Mouse (Mus musculus): ENCODE data around the gene Nup107.

Gene Nup107

DNA sequence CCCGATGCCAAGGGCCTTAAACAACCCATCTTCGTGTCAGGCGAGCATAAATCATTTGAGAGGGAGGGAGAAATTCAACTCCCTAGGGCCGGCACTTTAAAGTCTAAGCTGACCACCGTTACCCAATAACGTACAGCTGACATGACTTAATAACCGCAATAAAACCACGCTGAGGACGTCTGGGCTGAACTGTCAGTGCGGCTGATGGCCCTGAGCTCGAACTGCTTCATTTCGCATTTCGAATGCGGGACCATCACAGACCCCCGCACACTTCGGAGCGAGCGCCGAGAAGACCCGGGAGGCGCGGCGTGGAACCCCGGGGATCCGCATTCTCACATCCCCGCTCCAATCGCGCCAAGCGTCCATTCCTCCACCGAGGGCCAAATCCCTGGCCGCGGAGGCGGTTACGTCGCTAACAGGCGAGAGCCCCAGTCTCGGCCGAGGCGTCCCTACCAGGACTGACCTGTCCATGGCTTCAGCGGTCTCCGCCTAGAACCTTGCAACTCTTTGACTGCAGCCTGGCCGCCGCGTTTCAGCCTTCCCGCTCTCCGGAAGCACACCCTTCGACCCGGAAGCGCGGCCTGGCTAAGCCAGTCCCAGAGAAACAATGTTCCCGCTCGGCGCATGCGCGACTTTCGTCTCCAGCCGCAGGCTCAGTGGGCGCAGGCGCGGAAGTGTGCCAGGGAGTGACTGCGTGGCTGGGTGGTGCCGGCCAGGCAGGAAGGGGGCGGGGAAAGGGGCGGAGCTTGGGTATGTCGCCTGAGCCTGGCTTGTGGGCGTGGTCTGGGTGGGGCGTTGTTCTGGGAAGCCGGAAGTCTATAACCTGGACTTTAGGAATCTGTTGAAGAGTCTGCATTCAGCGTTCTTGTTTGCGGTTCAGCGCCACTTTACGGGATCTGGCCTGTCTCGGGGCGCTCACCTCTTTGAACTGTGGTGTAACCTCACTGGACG is at the start of gene Nup107:
Gene Nup107, minus strand, starts transcription at position 565 of the 951 bp plus-strand sequence.
- in situ Hi-C loops (cut with MboI; ENCODE audit: low pct_unique_long_range_greater_than_20kb in 1 of 2, low sequenced_read_pairs in 2 of 2, unreplicated experiment in 1 of 2): no loop called here

DNA sequence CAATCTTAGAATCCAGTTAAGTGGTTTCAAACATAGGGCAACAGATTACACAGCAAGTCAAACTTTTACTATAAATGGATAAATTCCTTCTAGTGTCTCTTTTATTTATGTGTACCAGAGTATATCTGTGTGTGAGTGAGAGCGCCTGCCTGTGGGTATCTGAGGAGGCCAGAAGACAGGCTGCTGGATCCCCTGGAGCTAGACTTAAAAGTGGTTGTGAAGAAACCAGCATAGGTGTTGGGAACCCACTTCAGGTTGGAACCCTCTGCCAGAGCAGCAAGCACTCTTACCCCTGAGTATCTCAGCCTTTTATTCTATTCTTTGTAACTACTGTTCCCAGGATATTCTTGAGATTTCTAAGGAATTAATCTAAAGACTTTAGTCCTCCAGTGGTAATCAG is 49.3 kb upstream of the Nup107 start:
- in situ Hi-C loops (cut with MboI; ENCODE audit: low pct_unique_long_range_greater_than_20kb in 1 of 2, low sequenced_read_pairs in 2 of 2, unreplicated experiment in 1 of 2): no loop called here

DNA sequence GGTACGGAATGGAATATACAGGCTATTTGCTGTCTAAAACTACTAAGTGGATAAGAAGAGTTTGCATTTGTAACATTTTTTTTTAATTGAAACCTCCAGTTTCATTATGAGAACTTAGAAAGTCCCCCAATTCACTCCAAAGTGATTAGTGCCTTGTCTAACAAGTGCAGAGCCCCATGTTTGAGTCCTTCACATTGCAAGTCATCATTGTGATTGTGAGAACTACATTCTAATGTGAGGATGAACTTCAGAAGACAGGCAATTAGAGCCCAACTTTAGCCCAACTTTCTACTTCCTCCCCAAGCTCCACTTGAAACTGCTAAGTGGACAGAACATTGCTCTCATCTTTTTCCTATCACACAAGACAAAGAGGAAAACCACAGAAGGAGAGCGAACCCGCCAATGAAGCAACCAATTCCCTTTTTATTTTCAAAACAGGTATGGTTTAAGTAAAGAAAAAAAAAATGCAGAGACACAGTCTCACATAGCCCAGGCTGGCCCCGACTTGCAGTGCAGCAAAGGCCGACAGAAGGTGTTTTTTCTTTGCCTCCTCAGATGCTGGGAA is 48.0 kb upstream of the Nup107 start:
- in situ Hi-C loops (cut with MboI; ENCODE audit: low pct_unique_long_range_greater_than_20kb in 1 of 2, low sequenced_read_pairs in 2 of 2, unreplicated experiment in 1 of 2): no loop called here

DNA sequence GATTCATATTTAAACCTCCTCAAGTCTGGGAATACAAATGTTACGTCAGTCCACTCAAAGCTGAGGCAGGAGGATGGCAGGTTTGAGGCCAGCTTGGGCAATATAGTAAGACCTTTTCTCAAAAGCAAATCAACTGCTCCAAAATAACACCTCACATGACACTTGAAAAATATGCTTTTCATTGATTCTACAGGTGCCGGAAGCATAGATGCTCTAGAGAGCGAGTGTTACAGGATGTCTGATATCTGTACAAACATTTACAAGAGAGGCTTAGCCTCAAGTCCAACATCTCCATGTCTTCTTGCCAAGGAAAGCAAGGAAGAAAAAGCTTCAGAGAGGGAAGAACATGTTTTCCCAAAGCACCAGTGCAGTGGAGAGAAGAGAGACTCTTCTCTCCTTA is 47.2 kb upstream of the Nup107 start:
- in situ Hi-C loops (cut with MboI; ENCODE audit: low pct_unique_long_range_greater_than_20kb in 1 of 2, low sequenced_read_pairs in 2 of 2, unreplicated experiment in 1 of 2): no loop called here

DNA sequence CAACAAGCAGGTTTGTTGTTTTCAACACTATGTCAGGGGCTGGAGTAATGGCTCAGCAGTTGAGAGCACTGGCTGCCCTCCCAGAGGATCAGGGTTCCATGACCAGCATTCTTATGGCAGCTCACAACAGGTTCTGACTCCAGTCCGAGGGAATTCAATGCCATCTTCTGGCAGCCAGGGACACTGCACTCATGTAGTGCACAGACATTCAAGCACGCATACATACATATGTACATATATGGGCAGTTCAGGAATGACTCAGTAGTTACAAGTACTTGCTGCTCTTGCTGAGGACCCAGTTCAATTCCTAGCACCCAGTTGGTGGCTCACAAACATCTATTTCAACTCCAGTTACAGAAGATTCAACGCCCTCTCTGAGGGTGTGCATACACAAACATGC is 46.4 kb upstream of the Nup107 start:
- in situ Hi-C loops (cut with MboI; ENCODE audit: low pct_unique_long_range_greater_than_20kb in 1 of 2, low sequenced_read_pairs in 2 of 2, unreplicated experiment in 1 of 2): no loop called here

DNA sequence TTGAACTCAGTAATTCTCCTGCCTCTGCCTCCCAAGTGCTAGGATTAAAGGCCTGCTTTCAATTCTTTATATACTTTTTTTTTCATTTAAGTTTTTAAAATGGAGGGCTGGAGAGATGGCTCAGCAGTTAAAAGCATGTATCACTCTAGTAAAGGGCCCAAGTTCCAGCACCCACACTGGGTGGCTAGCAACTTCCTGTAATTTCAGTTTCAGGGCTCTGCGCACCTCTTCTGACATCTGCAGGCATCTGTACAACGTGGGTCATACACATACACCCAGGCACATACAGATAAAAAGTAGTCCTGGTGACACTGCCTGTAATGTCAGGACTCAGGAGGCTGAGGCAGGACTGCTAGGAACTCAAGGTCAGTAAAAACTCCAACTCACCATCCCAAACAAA is 43.8 kb upstream of the Nup107 start:
- in situ Hi-C loops (cut with MboI; ENCODE audit: low pct_unique_long_range_greater_than_20kb in 1 of 2, low sequenced_read_pairs in 2 of 2, unreplicated experiment in 1 of 2): no loop called here

DNA sequence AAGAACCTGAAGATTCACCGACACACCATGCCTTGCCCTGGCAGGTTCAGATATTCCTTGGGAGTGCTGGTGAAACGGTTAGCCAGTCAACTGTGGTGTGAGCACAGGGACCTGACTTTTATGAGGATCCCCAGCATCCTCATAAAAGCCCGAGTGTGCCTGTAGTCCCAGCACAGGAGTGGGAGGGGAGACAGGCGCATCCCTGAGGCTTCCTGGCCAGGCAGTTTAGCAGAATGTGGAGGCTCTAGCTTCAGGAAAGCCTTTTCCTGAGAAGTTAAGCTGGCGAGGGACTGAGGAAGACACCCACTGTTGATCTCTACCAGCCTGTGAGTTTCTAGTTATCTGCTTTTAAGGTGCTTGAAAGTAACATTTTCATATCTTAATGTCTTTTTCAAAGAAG is 42.9 kb upstream of the Nup107 start:
- in situ Hi-C loops (cut with MboI; ENCODE audit: low pct_unique_long_range_greater_than_20kb in 1 of 2, low sequenced_read_pairs in 2 of 2, unreplicated experiment in 1 of 2): no loop called here

DNA sequence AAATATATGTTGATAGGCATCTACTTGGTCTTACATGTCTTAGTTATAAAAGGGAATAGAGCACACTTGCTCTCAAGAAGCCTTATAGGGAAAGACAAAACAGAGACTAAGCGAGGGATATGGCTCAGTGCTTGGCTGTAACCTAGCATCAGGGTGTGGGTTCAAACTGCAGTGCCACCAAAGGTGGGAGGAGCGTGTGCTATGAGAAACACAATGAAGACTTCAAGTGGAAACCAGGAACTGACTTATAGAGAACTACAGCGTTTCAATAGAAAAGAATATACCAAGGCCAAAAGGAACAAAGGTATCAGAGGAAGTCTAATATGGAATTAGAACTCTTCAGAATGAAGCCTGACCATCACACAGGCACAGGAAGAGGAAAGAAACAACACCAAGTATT is 38.3 kb upstream of the Nup107 start:
- in situ Hi-C loops (cut with MboI; ENCODE audit: low pct_unique_long_range_greater_than_20kb in 1 of 2, low sequenced_read_pairs in 2 of 2, unreplicated experiment in 1 of 2): no loop called here

DNA sequence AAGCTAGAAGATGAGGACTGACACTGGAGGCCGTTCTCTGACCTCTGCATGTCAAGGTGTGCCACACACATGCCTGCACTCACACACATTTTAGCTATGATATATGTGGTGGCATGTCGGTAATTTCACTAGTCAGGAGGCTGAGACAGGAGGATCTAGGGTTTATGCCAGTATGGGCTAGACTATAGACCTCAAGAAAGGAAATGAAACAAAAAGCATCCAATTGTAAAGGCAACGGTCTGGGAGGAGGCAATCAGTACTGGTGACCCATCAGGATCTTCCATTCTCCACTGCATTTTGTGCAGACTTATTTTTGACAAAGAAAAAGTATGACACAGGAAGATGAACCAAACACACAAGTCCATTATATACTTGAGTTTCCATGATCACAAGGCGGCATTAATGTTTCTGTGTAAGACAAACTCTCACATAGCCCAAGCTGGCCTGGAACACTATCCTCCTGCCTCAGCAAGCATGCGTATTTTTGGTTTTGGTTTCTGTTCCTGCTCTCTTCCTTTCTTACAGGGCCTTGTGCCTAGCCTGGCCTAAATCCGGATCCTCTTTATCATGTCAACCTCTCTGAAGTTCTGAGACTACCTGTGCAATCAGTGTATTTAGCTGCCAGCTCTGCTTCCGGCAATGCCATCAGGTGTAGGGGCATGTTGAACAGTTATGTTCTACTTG is 37.1 kb upstream of the Nup107 start:
- in situ Hi-C loops (cut with MboI; ENCODE audit: low pct_unique_long_range_greater_than_20kb in 1 of 2, low sequenced_read_pairs in 2 of 2, unreplicated experiment in 1 of 2): no loop called here

DNA sequence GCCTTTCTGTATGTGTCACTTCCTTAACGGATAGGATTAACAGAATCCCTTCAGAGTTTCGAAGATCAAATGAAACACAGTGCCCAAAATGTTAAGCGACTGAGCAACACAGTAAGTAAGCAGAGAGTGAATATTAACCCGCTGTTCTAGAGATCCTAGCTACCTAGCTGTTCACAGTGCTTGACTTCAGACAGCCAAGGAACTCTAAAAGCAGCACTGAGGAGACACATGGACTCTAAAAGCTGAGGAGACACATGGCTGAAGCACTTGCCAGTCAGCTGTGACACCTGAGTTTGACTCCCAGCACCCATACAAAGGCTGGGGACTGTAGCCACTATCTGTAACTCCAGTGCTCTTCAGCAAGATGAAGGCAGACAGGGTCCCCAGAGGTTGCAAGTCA is 36.5 kb upstream of the Nup107 start:
- in situ Hi-C loops (cut with MboI; ENCODE audit: low pct_unique_long_range_greater_than_20kb in 1 of 2, low sequenced_read_pairs in 2 of 2, unreplicated experiment in 1 of 2): no loop called here

DNA sequence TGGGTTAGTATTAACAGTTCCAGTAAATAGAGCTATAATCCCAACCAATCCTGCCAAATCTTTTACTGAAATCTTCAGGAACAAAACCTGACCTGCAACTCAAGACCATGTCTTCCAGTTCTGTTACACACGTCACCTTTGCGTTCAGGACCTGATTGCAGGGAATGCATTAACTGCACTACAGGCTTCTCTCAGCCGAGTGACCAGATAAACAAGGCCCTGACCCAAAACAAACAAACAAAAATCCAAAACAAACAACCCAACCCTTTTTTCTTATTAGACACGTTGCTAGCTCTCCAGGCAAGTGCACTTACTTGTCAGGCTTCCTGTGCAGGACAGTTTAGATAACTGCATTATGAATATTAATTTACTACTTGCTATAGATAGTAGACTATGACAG is 36.0 kb upstream of the Nup107 start:
- in situ Hi-C loops (cut with MboI; ENCODE audit: low pct_unique_long_range_greater_than_20kb in 1 of 2, low sequenced_read_pairs in 2 of 2, unreplicated experiment in 1 of 2): no loop called here

DNA sequence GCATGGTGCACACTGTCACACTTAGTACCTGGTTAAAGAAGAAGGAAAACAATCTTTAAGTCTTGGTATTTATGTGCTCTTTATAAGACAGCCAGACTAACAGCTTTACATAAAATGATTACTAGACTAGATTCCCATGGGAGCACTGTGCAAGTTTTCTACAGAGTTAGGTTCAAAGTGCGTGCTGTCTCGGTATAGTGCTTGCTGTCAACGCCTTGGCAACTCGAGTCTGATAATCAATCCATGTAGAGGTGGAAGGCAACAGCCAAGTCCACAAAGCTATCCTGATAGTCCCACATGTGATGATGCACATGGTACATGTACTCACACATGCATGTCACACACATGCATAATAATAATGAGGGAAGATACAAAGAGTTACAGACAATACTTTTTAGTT is 32.1 kb upstream of the Nup107 start:
- in situ Hi-C loops (cut with MboI; ENCODE audit: low pct_unique_long_range_greater_than_20kb in 1 of 2, low sequenced_read_pairs in 2 of 2, unreplicated experiment in 1 of 2): no loop called here

DNA sequence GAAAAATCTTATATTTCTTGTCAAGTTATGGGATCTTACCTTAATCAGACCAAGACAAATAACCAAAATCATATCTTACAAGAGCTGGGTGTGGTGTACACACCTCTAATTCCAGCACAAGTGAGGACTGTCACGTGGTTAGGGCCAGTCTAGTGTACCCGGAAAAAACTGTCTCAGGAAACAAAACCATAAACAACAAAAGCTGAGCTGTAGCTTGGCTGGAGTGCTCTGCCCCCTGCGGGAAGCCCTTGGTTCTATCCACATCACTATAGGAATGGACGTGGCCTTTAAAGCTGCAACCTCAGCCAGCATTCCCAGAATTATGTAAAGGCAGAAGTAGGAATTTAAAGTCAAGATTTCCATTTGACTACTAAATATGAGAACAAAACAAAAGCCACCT is 31.6 kb upstream of the Nup107 start:
- in situ Hi-C loops (cut with MboI; ENCODE audit: low pct_unique_long_range_greater_than_20kb in 1 of 2, low sequenced_read_pairs in 2 of 2, unreplicated experiment in 1 of 2): no loop called here

DNA sequence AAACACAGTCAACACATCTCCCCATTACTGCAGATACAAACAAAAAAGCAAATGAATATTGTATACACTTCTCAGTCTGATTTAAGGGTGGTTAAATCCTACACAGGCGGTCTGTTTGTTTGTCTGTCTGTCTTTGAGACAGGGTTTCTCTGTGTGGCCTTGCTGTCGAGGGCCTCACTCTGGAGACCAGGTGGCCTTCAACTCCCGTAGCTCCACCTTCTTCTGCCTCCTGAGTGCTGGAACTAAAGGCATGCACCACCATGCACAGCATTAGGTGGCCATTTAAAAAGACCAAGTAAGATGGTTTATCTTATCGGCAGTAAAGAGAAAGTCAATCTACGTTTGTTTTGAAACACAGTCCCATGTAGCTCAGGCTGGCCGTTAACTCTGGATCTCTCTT is 30.8 kb upstream of the Nup107 start:
- in situ Hi-C loops (cut with MboI; ENCODE audit: low pct_unique_long_range_greater_than_20kb in 1 of 2, low sequenced_read_pairs in 2 of 2, unreplicated experiment in 1 of 2): no loop called here

DNA sequence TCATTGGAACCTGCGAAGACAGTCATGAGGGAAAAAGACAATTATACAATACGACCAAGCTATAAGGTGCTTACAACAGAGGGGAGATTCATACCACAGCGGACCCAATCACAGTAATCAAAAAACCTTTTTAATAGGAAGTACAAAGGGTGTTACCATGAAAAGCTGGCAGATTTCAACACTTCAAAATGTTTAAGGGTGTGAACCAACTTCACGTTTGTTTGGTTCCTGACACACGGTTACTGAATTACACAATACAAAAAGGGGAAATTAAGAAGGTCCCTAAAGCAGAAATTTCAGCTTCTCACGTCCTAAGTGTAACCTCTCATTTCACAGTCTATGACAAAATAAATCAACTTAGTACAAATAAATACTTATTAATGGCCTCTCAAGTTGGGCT is 26.1 kb upstream of the Nup107 start:
- in situ Hi-C loops (cut with MboI; ENCODE audit: low pct_unique_long_range_greater_than_20kb in 1 of 2, low sequenced_read_pairs in 2 of 2, unreplicated experiment in 1 of 2): no loop called here

DNA sequence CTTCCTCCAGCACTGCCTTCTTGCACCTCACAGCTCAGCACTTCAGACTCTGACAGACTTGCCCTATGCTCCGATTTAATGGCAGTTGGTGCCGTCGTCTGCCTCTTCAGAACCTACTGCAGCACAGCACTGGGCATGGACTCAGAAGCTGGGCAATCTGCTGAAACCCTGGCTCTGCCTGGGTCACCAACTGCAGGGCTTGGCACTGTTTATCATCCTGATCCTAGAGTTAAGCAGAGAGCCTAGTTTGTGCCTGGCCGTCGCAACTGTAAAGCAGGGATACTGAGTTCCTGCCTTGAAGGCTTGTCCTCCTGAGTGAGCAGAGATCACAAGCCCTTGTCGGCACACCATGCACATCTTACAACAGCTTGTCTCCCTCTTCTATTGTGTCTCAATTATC is 24.2 kb upstream of the Nup107 start:
- in situ Hi-C loops (cut with MboI; ENCODE audit: low pct_unique_long_range_greater_than_20kb in 1 of 2, low sequenced_read_pairs in 2 of 2, unreplicated experiment in 1 of 2): no loop called here

DNA sequence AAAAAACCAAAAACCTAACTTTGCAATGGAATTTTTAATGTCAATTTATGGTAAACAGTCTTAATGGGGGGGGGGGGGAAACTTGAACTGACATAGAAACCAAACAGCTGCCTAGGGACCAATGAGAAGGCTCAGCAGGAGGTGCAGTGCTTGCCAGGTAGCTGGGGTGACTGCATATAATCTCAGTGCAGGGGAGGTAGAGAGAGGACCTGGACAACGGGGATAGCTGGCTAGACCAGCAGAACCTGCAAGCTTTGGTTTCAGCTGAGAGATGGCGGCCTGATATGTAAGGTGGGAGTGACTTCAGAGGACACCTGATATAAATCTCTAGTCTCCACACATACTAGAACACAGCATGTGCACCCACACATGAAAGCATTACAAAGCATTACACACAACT is 20.0 kb upstream of the Nup107 start:
- in situ Hi-C loops (cut with MboI; ENCODE audit: low pct_unique_long_range_greater_than_20kb in 1 of 2, low sequenced_read_pairs in 2 of 2, unreplicated experiment in 1 of 2): no loop called here

DNA sequence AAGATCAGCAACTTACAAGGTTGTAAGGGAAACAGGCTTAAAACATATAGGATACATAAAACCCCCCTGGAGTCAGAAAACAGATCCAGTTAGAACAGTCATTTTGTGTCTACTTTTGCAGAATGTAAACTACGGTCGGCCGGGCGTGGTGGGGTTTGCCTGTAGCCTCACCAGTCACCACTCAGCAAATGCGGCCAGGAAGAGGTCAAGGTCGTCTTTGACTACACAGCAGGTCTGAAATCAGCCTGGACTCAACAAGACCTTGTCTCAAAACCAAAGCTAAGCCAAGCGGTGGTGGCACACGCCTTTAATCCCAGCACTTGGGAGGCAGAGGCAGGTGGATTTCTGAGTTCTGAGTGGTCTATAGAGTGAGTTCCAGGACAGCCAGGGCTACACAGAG is 19.1 kb upstream of the Nup107 start:
- in situ Hi-C loops (cut with MboI; ENCODE audit: low pct_unique_long_range_greater_than_20kb in 1 of 2, low sequenced_read_pairs in 2 of 2, unreplicated experiment in 1 of 2): no loop called here

DNA sequence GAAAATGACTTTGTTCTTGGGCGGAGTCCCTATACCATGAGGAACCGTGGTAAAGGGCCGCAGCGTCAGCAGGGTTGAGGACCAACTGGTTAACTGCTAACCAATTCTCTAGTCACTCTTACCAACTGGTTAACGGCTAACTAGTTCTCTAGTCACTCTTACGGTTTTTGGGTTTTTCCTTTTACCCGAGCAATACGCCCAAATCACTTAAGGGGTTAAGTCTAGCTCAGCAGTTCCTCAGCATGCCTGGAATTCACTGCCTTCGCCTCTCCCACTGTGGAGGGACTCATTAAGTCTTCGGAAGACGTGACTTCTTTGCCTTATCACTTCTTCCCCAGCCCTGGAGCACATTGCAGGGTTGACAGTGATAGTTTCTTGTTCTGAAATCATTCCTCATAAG is 18.0 kb upstream of the Nup107 start:
- in situ Hi-C loops (cut with MboI; ENCODE audit: low pct_unique_long_range_greater_than_20kb in 1 of 2, low sequenced_read_pairs in 2 of 2, unreplicated experiment in 1 of 2): no loop called here

DNA sequence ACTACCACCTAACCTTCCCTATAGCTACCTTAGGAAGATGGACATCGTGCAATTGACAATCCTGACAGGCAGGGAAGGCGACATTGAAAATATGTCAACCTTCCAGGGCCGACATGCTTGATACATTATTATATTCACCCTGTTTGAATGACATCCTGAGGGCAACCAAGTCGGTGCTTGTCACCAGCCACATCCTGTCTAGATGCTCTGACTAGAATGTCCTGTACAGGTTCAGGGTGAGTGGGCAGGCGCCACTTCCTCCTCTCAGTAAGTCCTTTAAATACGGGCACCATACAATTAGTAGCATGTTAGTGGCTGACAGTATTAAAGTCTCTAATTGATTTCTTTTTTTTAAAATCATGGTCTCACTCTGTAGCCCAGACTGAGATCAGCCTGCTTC is 15.6 kb upstream of the Nup107 start:
- in situ Hi-C loops (cut with MboI; ENCODE audit: low pct_unique_long_range_greater_than_20kb in 1 of 2, low sequenced_read_pairs in 2 of 2, unreplicated experiment in 1 of 2): no loop called here

All from mouse embryonic stem cell (cell line).